Mouse (Mus musculus): ENCODE results near the gene Aspm.

Aspm gene

GRCm38 (mm10) chr1:139454340-139455225 lies at the start of gene Aspm:
Gene Aspm, plus strand, starts transcription at chr1:139454772.
- no peak for TF ChIP-seq GATA4 (IDR thresholded peaks at IDR 0.05; ENCODE audit: insufficient replicate concordance, low read length)

GRCm38 (mm10) chr1:139405766-139406165 lies 48.8 kb upstream of the Aspm start:
- TF ChIP-seq GATA4 (IDR thresholded peaks at IDR 0.05; ENCODE audit: insufficient replicate concordance, low read length), result no peak

- no peak for TF ChIP-seq GATA4 (IDR thresholded peaks at IDR 0.05; ENCODE audit: insufficient replicate concordance, low read length)
Observed at GRCm38 (mm10) chr1:139407701-139408100, 46.9 kb upstream of the Aspm start.

GRCm38 (mm10) chr1:139413465-139413864 lies 41.1 kb upstream of the Aspm start:
- no peak for TF ChIP-seq GATA4 (IDR thresholded peaks at IDR 0.05; ENCODE audit: insufficient replicate concordance, low read length)

- no peak for TF ChIP-seq GATA4 (IDR thresholded peaks at IDR 0.05; ENCODE audit: insufficient replicate concordance, low read length)
Observed at GRCm38 (mm10) chr1:139421521-139421874, 33.1 kb upstream of the Aspm start.

- no peak for TF ChIP-seq GATA4 (IDR thresholded peaks at IDR 0.05; ENCODE audit: insufficient replicate concordance, low read length)
Observed at GRCm38 (mm10) chr1:139421875-139422791, 32.4 kb upstream of the Aspm start, which contains the start of gene Zbtb41. Gene Zbtb41, plus strand, starts transcription at chr1:139422288.

GRCm38 (mm10) chr1:139422941-139423340 lies 31.6 kb upstream of the Aspm start:
- no peak for TF ChIP-seq GATA4 (IDR thresholded peaks at IDR 0.05; ENCODE audit: insufficient replicate concordance, low read length)

- no peak for TF ChIP-seq GATA4 (IDR thresholded peaks at IDR 0.05; ENCODE audit: insufficient replicate concordance, low read length)
Observed at GRCm38 (mm10) chr1:139423931-139424330, 30.6 kb upstream of the Aspm start.

GRCm38 (mm10) chr1:139425006-139425405 lies 29.6 kb upstream of the Aspm start:
- no peak for TF ChIP-seq GATA4 (IDR thresholded peaks at IDR 0.05; ENCODE audit: insufficient replicate concordance, low read length)

- TF ChIP-seq GATA4 (IDR thresholded peaks at IDR 0.05; ENCODE audit: insufficient replicate concordance, low read length), result no peak
Observed at GRCm38 (mm10) chr1:139438373-139438772, 16.2 kb upstream of the Aspm start.

GRCm38 (mm10) chr1:139455226-139455869 lies 776 bp downstream of the Aspm start:
- no peak for TF ChIP-seq GATA4 (IDR thresholded peaks at IDR 0.05; ENCODE audit: insufficient replicate concordance, low read length)

- no peak for TF ChIP-seq GATA4 (IDR thresholded peaks at IDR 0.05; ENCODE audit: insufficient replicate concordance, low read length)
Observed at GRCm38 (mm10) chr1:139460807-139461206, 6.2 kb downstream of the Aspm start.

- TF ChIP-seq GATA4 (IDR thresholded peaks at IDR 0.05; ENCODE audit: insufficient replicate concordance, low read length), result no peak
Observed at GRCm38 (mm10) chr1:139465936-139466335, 11.4 kb downstream of the Aspm start.

- TF ChIP-seq GATA4 (IDR thresholded peaks at IDR 0.05; ENCODE audit: insufficient replicate concordance, low read length), result no peak
Observed at GRCm38 (mm10) chr1:139478898-139479297, 24.3 kb downstream of the Aspm start.

GRCm38 (mm10) chr1:139480246-139480645 lies 25.7 kb downstream of the Aspm start:
- TF ChIP-seq GATA4 (IDR thresholded peaks at IDR 0.05; ENCODE audit: insufficient replicate concordance, low read length), result no peak

All from liver, adult (tissue).